Mouse (Mus musculus) left cerebral cortex, adult 9 months (tissue): ENCODE measurements at regions not wholly inside any gene's neighbourhood (a gene's known extent, or its start where the extent isn't known, plus 50 kb on each side); places are given as distances from the start of the nearest gene placed in this dataset.

ENCODE experiments used
- DNase-seq, 2 experiments: peaks; one replicate each; pipeline ENCODE4 v3.0.0; 2022; ENCODE audit warnings: low spot score in 2 of 2

DNA sequence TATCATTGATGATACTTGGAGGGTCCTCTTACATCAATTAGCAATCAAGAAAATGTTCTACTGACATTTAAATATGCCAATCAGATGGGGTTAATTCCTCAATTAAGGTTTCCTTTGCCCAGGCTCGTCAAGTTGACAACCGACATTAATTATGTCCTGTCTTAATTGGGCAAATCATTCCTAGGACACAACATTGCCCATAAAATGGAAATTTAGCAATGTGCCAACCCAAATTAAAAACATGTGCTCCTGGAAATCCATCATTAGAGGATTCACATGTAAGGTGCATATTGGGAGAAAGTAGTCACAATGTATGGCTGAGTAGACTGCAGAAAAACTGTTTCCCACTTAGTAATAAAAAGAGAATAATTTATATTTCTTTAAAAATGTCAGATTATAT is 483.6 kb upstream of the B430305J03Rik start:
- no peak for DNase-seq

DNA sequence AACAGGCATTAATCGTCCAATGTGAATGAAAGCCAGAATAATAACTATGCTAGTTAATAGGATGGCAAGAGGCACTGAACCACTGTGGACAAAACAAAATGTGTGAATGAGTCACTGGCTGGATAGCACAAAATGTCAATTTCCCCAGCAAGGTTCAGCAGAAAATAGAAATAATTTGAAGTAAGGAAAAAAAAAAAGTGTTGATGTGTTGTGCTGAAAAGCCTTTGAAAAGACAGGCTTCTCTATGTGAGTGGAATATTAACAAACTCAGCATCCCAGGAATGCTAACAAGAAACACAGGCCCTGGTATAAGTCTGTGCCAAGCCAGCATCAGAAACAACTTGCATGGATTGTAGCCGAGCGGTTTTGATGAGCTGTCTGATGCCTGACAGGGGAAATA is 481.0 kb upstream of the B430305J03Rik start:
- no peak for DNase-seq

DNA sequence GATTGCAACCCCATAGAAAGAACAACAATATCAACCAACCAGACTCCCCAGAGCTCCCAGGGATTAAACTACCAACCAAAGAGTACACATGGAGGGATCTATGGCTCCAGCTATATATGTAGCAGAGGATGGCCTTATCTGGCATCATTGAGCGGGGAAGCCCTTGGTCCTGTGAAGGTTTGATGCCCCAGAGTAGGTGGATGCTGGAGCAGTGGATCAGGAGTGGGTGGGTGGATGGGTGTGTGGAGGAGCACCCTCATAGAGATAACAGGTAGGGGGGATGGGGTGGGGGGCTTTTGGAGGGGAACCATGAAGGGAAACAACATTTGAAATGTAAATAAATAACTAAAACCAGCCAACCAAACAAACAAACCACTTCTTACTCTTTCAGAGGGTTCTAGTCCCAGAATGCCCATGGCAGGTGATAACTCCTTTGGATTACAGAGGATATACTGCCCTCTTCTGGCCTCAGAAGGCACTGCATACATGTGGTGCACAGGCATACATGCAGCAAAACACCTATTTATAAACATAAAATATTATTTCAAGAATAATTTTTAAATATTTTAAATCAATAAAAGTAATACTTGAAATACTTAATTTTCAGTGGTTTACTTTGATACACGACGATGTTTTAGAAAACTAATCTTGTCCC is 473.7 kb upstream of the B430305J03Rik start:
- peak in 1 of 2 experiments; percentile 4 for DNase-seq

DNA sequence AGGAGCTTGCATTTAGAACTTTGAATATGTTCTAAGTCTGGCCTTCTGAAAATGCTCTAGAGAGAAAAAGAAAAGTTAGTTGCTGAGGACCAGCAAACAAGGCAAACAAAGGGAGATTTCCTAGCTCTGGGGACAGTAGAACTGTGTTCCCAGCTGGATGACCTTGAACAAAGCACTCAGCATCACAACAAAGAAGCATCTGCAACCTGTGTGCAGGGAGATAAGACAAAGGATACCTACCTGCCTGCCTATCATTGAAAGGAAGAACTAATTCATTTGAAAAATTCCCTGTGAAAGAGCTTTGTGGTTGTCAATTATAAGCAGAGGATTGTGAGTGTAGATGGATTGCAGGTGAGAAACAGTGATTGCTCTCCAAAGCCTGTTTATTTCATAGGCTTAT is 451.1 kb upstream of the B430305J03Rik start:
- DNase-seq, result no peak

DNA sequence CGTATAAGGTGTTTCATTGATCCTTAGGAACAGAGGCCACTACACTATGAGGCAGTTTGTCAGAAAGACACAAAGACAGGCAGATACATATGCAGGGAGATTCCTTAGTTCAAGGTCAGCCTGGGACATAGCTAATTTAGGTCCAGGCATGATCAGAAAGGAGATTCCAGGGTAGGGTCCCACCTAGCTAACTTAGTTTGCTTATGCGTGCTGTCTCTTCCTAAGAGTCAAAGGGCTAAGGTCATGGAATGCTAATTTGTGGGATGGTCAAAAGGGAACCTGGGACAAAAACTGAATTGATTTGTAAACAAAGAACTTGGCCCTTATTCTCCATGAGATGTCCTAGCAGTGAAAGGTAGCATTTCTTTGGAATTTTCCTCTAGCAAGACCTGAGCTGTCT is 430.3 kb upstream of the B430305J03Rik start:
- no peak for DNase-seq

DNA sequence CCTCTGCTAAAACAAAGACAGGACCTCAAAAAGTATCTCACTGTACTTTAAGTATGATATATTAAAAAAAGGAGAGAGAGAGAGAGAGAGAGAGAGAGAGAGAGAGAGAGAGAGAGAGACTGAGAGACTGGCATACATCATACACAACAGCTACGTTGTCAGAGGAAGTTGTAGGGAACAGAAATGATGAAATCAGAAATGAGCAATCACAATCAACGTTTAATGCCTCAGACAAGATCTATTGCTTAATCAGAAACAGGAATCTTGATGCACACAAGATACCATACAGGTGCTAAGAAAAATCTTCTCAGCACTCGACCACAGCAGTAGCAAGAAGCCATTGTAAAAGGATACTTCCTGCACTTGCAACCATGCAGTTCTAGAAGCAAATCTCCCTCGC is 424.9 kb upstream of the B430305J03Rik start:
- no peak for DNase-seq
